Mouse (Mus musculus): ENCODE measurements at regions not wholly inside any gene's neighbourhood (a gene's known extent, or its start where the extent isn't known, plus 50 kb on each side); places are given as distances from the start of the nearest gene placed in this dataset.
"Not testable (repeated sequence)": the region's sequence is repeated elsewhere in the genome, so short reads cannot be mapped to it uniquely, and the experiment has no call there.

GRCm38 (mm10) chr8:83837637-83838378 is 62.1 kb upstream of the Adgrl1 start:
- Histone ChIP-seq H3K9ac (no peak overlapping the region), H3K4me2 (no peak overlapping the region), H3K27ac (no peak overlapping the region), H3K36me3 (ENCODE audit: poor library complexity, severe bottlenecking) (no peaks in the 10 kb centered on the region), H3K27me3 (no peaks in the 10 kb centered on the region), H3K9me3 (replicated peaks) (no peaks in the 10 kb centered on the region), H3K4me3 (no peak overlapping the region), H3K4me1 (peaks cover 3% of the 10 kb centered on the region; the same call in 1 of the 2 replicates)
- WGBS, result 51% methylated on average over 9 of the region's 9 CpGs
- ATAC-seq, result no peak

- Histone ChIP-seq H3K9ac (no peak overlapping the region), H3K4me2 (no peak overlapping the region), H3K27ac (no peak overlapping the region), H3K36me3 (ENCODE audit: poor library complexity, severe bottlenecking) (no peaks in the 10 kb centered on the region), H3K9me3 (replicated peaks) (no peaks in the 10 kb centered on the region), H3K4me1 (no peaks in the 10 kb centered on the region), H3K27me3 (peaks cover 3% of the 10 kb centered on the region; the same call in 1 of the 2 replicates), H3K4me3 (no peak overlapping the region)
- ATAC-seq, result no peak
- 75% methylated on average over 2 of the region's 2 CpGs for WGBS
Measured at GRCm38 (mm10) chr8:83829851-83830250, 70.1 kb upstream of the Adgrl1 start.

- Histone ChIP-seq H3K4me1 (no peaks in the 10 kb centered on the region), H3K4me3 (no peak overlapping the region), H3K27me3 (no peaks in the 10 kb centered on the region), H3K9me3 (replicated peaks) (no peaks in the 10 kb centered on the region), H3K27ac (no peak overlapping the region), H3K9ac (no peak overlapping the region), H3K36me3 (ENCODE audit: poor library complexity, severe bottlenecking) (no peaks in the 10 kb centered on the region), H3K4me2 (no peak overlapping the region)
- no peak for ATAC-seq
- WGBS, result 83% methylated on average over 17 of the region's 17 CpGs
Measured at GRCm38 (mm10) chr8:83824925-83825680, 74.8 kb upstream of the Adgrl1 start.

- no peaks in the 10 kb centered on the region for H3K36me3 ChIP-seq (ENCODE audit: poor library complexity, severe bottlenecking)
- H3K27me3 ChIP-seq, result no peaks in the 10 kb centered on the region
- no peak overlapping the region for H3K9ac ChIP-seq
- H3K4me1 ChIP-seq, result no peaks in the 10 kb centered on the region
- H3K4me2 ChIP-seq, result no peak overlapping the region
- H3K4me3 ChIP-seq, result no peak overlapping the region
- ATAC-seq, result no peak
- no peaks in the 10 kb centered on the region for H3K9me3 ChIP-seq (replicated peaks)
- WGBS, result 75% methylated on average over 4 of the region's 4 CpGs
- H3K27ac ChIP-seq, result no peak overlapping the region
Measured at GRCm38 (mm10) chr8:83819086-83819485, 78.0 kb upstream of the Adgre5 start.

GRCm38 (mm10) chr8:83810651-83811050 is 69.5 kb upstream of the Adgre5 start:
- H3K4me2 ChIP-seq, result no peak overlapping the region
- 84% methylated on average over 2 of the region's 2 CpGs for WGBS
- H3K27me3 ChIP-seq, result no peaks in the 10 kb centered on the region
- H3K27ac ChIP-seq, result no peak overlapping the region
- no peaks in the 10 kb centered on the region for H3K4me1 ChIP-seq
- H3K36me3 ChIP-seq (ENCODE audit: poor library complexity, severe bottlenecking), result no peaks in the 10 kb centered on the region
- no peak for ATAC-seq
- no peaks in the 10 kb centered on the region for H3K9me3 ChIP-seq (replicated peaks)
- H3K9ac ChIP-seq, result no peak overlapping the region
- no peak overlapping the region for H3K4me3 ChIP-seq

GRCm38 (mm10) chr8:83805612-83806011 is 64.5 kb upstream of the Adgre5 start:
- no peaks in the 10 kb centered on the region for H3K36me3 ChIP-seq (ENCODE audit: poor library complexity, severe bottlenecking)
- no peak overlapping the region for H3K9ac ChIP-seq
- no peaks in the 10 kb centered on the region for H3K9me3 ChIP-seq (replicated peaks)
- 81% methylated on average over 6 of the region's 6 CpGs for WGBS
- no peak overlapping the region for H3K4me3 ChIP-seq
- no peak overlapping the region for H3K4me2 ChIP-seq
- no peak overlapping the region for H3K27ac ChIP-seq
- H3K4me1 ChIP-seq, result no peaks in the 10 kb centered on the region
- no peak for ATAC-seq
- H3K27me3 ChIP-seq, result no peaks in the 10 kb centered on the region

GRCm38 (mm10) chr8:83803312-83803711 is 62.2 kb upstream of the Adgre5 start:
- not testable (repeated sequence) for H3K4me1 ChIP-seq; H3K9me3 ChIP-seq (replicated peaks); ATAC-seq; H3K36me3 ChIP-seq (ENCODE audit: poor library complexity, severe bottlenecking); H3K4me2 ChIP-seq; H3K27ac ChIP-seq; H3K9ac ChIP-seq; H3K4me3 ChIP-seq; H3K27me3 ChIP-seq
- WGBS, result 32% methylated on average over 1 of the region's 1 CpGs

- no peak overlapping the region for H3K4me2 ChIP-seq
- H3K9ac ChIP-seq, result no peak overlapping the region
- H3K27me3 ChIP-seq, result no peaks in the 10 kb centered on the region
- H3K9me3 ChIP-seq (replicated peaks), result no peaks in the 10 kb centered on the region
- H3K4me1 ChIP-seq, result no peaks in the 10 kb centered on the region
- no peaks in the 10 kb centered on the region for H3K36me3 ChIP-seq (ENCODE audit: poor library complexity, severe bottlenecking)
- WGBS, result 56% methylated on average over 3 of the region's 3 CpGs
- H3K27ac ChIP-seq, result no peak overlapping the region
- no peak overlapping the region for H3K4me3 ChIP-seq
- ATAC-seq, result no peak
Measured at GRCm38 (mm10) chr8:83802506-83802905, 61.4 kb upstream of the Adgre5 start.

GRCm38 (mm10) chr8:83799607-83799950 is 58.5 kb upstream of the Adgre5 start:
- Histone ChIP-seq H3K27me3 (no peaks in the 10 kb centered on the region), H3K9me3 (replicated peaks) (0 out of 2 replicates have a peak, but pooled peaks cover 4% of the 10 kb centered on the region), H3K9ac (no peak overlapping the region), H3K36me3 (ENCODE audit: poor library complexity, severe bottlenecking) (no peaks in the 10 kb centered on the region), H3K27ac (no peak overlapping the region), H3K4me3 (no peak overlapping the region), H3K4me2 (no peak overlapping the region), H3K4me1 (no peaks in the 10 kb centered on the region)
- ATAC-seq, result no peak
- WGBS, result 85% methylated on average over 8 of the region's 8 CpGs

- no peaks in the 10 kb centered on the region for H3K36me3 ChIP-seq (ENCODE audit: poor library complexity, severe bottlenecking)
- 0 out of 2 replicates have a peak, but pooled peaks cover 2% of the 10 kb centered on the region for H3K4me1 ChIP-seq
- no peak overlapping the region for H3K9ac ChIP-seq
- no peak overlapping the region for H3K4me2 ChIP-seq
- 0 out of 2 replicates have a peak, but pooled peaks cover 4% of the 10 kb centered on the region for H3K9me3 ChIP-seq (replicated peaks)
- H3K27me3 ChIP-seq, result no peaks in the 10 kb centered on the region
- H3K4me3 ChIP-seq, result no peak overlapping the region
- 88% methylated on average over 9 of the region's 9 CpGs for WGBS
- H3K27ac ChIP-seq, result no peak overlapping the region
- no peak for ATAC-seq
Measured at GRCm38 (mm10) chr8:83798881-83799606, 57.9 kb upstream of the Adgre5 start.

- Histone ChIP-seq H3K4me1 (peaks cover 8% of the 10 kb centered on the region; the same call in 1 of the 2 replicates), H3K4me3 (no peak overlapping the region), H3K9me3 (replicated peaks) (0 out of 2 replicates have a peak, but pooled peaks cover 4% of the 10 kb centered on the region), H3K27ac (no peak overlapping the region), H3K9ac (no peak overlapping the region; the same call in 1 of the 2 replicates), H3K36me3 (ENCODE audit: poor library complexity, severe bottlenecking) (no peaks in the 10 kb centered on the region), H3K4me2 (0 out of 2 replicates have a peak overlapping the region, but pooled peaks have one; percentile 8), H3K27me3 (no peaks in the 10 kb centered on the region)
- WGBS, result 54% methylated on average over 16 of the region's 16 CpGs
- no peak for ATAC-seq
Measured at GRCm38 (mm10) chr8:83793491-83794238, 52.5 kb upstream of the Adgre5 start.
